Mouse (Mus musculus): Measurements from ENCODE around the gene Sspn. TPM values are rescaled to one million over a fixed set of nuclear protein-coding genes. Genes with fewer than 3 reads are reported as not detected.

Gene Sspn
- polyA plus RNA-seq, 1 experiment from 2014 or later = 1.0 TPM

GRCm38 (mm10) chr6:145990578-145990977 lies 59.1 kb downstream of the Sspn start:
- ATAC-seq = no peak
- Histone ChIP-seq H3K9ac (no peak overlapping the region), H3K4me2 (no peak overlapping the region), H3K9me3 (replicated peaks) (no peaks in the 10 kb centered on the region), H3K36me3 (no peaks in the 10 kb centered on the region), H3K27me3 (replicated peaks) (no peaks in the 10 kb centered on the region), H3K27ac (no peak overlapping the region), H3K4me1 (no peaks in the 10 kb centered on the region), H3K4me3 (no peak overlapping the region)
- 47% methylated on average over 1 of the region's 1 CpGs for WGBS (ENCODE audit: insufficient replicate concordance)

- WGBS (ENCODE audit: insufficient replicate concordance) = 64% methylated on average over 11 of the region's 11 CpGs
- no peaks in the 10 kb centered on the region for H3K27me3 ChIP-seq (replicated peaks)
- no peak overlapping the region for H3K4me2 ChIP-seq
- H3K9ac ChIP-seq = no peak overlapping the region
- H3K9me3 ChIP-seq (replicated peaks) = no peaks in the 10 kb centered on the region
- no peak overlapping the region for H3K4me3 ChIP-seq
- no peak overlapping the region for H3K27ac ChIP-seq
- no peak for ATAC-seq
- H3K36me3 ChIP-seq = no peaks in the 10 kb centered on the region
- no peaks in the 10 kb centered on the region for H3K4me1 ChIP-seq
Observed at GRCm38 (mm10) chr6:145992526-145992925, 61.1 kb downstream of the Sspn start.

GRCm38 (mm10) chr6:145992985-145993384 lies 61.5 kb downstream of the Sspn start:
- ATAC-seq = no peak
- WGBS (ENCODE audit: insufficient replicate concordance) = 75% methylated on average over 10 of the region's 10 CpGs
- no peak overlapping the region for H3K27ac ChIP-seq
- no peaks in the 10 kb centered on the region for H3K36me3 ChIP-seq
- no peak overlapping the region for H3K4me2 ChIP-seq
- no peak overlapping the region for H3K9ac ChIP-seq
- no peak overlapping the region for H3K4me3 ChIP-seq
- no peaks in the 10 kb centered on the region for H3K9me3 ChIP-seq (replicated peaks)
- no peaks in the 10 kb centered on the region for H3K27me3 ChIP-seq (replicated peaks)
- H3K4me1 ChIP-seq = no peaks in the 10 kb centered on the region

GRCm38 (mm10) chr6:145998314-145999007 lies 67.0 kb downstream of the Sspn start:
- no peak for ATAC-seq
- Histone ChIP-seq H3K36me3 (no peaks in the 10 kb centered on the region), H3K9ac (no peak overlapping the region), H3K9me3 (replicated peaks) (no peaks in the 10 kb centered on the region), H3K4me3 (no peak overlapping the region), H3K27ac (no peak overlapping the region), H3K4me1 (no peaks in the 10 kb centered on the region), H3K27me3 (replicated peaks) (no peaks in the 10 kb centered on the region), H3K4me2 (no peak overlapping the region)
- WGBS (ENCODE audit: insufficient replicate concordance) = 40% methylated on average over 13 of the region's 13 CpGs

GRCm38 (mm10) chr6:146000767-146001166 lies 69.3 kb downstream of the Sspn start:
- ATAC-seq = no peak
- Histone ChIP-seq H3K9ac (no peak overlapping the region), H3K36me3 (no peaks in the 10 kb centered on the region), H3K27ac (no peak overlapping the region), H3K4me3 (no peak overlapping the region), H3K4me2 (no peak overlapping the region), H3K27me3 (replicated peaks) (no peaks in the 10 kb centered on the region), H3K9me3 (replicated peaks) (no peaks in the 10 kb centered on the region), H3K4me1 (no peaks in the 10 kb centered on the region)
- WGBS (ENCODE audit: insufficient replicate concordance) = 65% methylated on average over 1 of the region's 1 CpGs

GRCm38 (mm10) chr6:146001396-146002191 lies 70.2 kb downstream of the Sspn start:
- ATAC-seq = no peak
- Histone ChIP-seq H3K4me1 (no peaks in the 10 kb centered on the region), H3K9ac (no peak overlapping the region), H3K27me3 (replicated peaks) (no peaks in the 10 kb centered on the region), H3K4me2 (no peak overlapping the region), H3K9me3 (replicated peaks) (no peaks in the 10 kb centered on the region), H3K27ac (no peak overlapping the region), H3K4me3 (no peak overlapping the region), H3K36me3 (no peaks in the 10 kb centered on the region)
- WGBS (ENCODE audit: insufficient replicate concordance) = 76% methylated on average over 22 of the region's 22 CpGs

GRCm38 (mm10) chr6:146004174-146004601 lies 72.7 kb downstream of the Sspn start:
- ATAC-seq = no peak
- H3K4me1 ChIP-seq = no peaks in the 10 kb centered on the region
- no peak overlapping the region for H3K27ac ChIP-seq
- H3K4me3 ChIP-seq = no peak overlapping the region
- H3K27me3 ChIP-seq (replicated peaks) = no peaks in the 10 kb centered on the region
- H3K36me3 ChIP-seq = no peaks in the 10 kb centered on the region
- H3K9me3 ChIP-seq (replicated peaks) = no peaks in the 10 kb centered on the region
- H3K4me2 ChIP-seq = no peak overlapping the region
- 63% methylated on average over 3 of the region's 3 CpGs for WGBS (ENCODE audit: insufficient replicate concordance)
- no peak overlapping the region for H3K9ac ChIP-seq

GRCm38 (mm10) chr6:146005129-146005886 lies 73.9 kb downstream of the Sspn start:
- 67% methylated on average over 11 of the region's 11 CpGs for WGBS (ENCODE audit: insufficient replicate concordance)
- no peak overlapping the region for H3K9ac ChIP-seq
- H3K4me1 ChIP-seq = no peaks in the 10 kb centered on the region

GRCm38 (mm10) chr6:146005935-146006564 lies 74.6 kb downstream of the Sspn start:
- H3K9ac ChIP-seq = no peak overlapping the region
- H3K4me2 ChIP-seq = no peak overlapping the region
- H3K27ac ChIP-seq = no peak overlapping the region
- no peaks in the 10 kb centered on the region for H3K9me3 ChIP-seq (replicated peaks)
- ATAC-seq = no peak
- H3K4me3 ChIP-seq = no peak overlapping the region
- no peaks in the 10 kb centered on the region for H3K36me3 ChIP-seq
- peaks cover 7% of the 10 kb centered on the region; the same call in 1 of the 2 replicates for H3K27me3 ChIP-seq (replicated peaks)
- WGBS (ENCODE audit: insufficient replicate concordance) = 40% methylated on average over 3 of the region's 3 CpGs
- no peaks in the 10 kb centered on the region for H3K4me1 ChIP-seq

More at GRCm38 (mm10) chr6:146005129-146005886, 73.9 kb downstream of the Sspn start:
- Histone ChIP-seq H3K27ac (no peak overlapping the region), H3K9me3 (replicated peaks) (no peaks in the 10 kb centered on the region), H3K4me2 (no peak overlapping the region), H3K36me3 (no peaks in the 10 kb centered on the region), H3K27me3 (replicated peaks) (peaks cover 4% of the 10 kb centered on the region; the same call in 1 of the 2 replicates), H3K4me3 (no peak overlapping the region)
- ATAC-seq = no peak

- no peak overlapping the region for H3K27ac ChIP-seq
- no peak for ATAC-seq
- no peaks in the 10 kb centered on the region for H3K9me3 ChIP-seq (replicated peaks)
- H3K4me1 ChIP-seq = no peaks in the 10 kb centered on the region
- H3K4me3 ChIP-seq = no peak overlapping the region
- H3K4me2 ChIP-seq = no peak overlapping the region
- no peaks in the 10 kb centered on the region for H3K36me3 ChIP-seq
- WGBS (ENCODE audit: insufficient replicate concordance) = 60% methylated on average over 3 of the region's 3 CpGs
- H3K9ac ChIP-seq = no peak overlapping the region
- peaks cover 7% of the 10 kb centered on the region; the same call in 1 of the 2 replicates for H3K27me3 ChIP-seq (replicated peaks)
Observed at GRCm38 (mm10) chr6:146006753-146007152, 75.3 kb downstream of the Sspn start.

GRCm38 (mm10) chr6:146008450-146008981 lies 77.1 kb downstream of the Sspn start:
- Histone ChIP-seq H3K27me3 (replicated peaks) (peaks cover 7% of the 10 kb centered on the region; the same call in 1 of the 2 replicates), H3K4me2 (no peak overlapping the region), H3K9ac (no peak overlapping the region), H3K9me3 (replicated peaks) (no peaks in the 10 kb centered on the region), H3K27ac (no peak overlapping the region), H3K36me3 (no peaks in the 10 kb centered on the region), H3K4me1 (no peaks in the 10 kb centered on the region), H3K4me3 (no peak overlapping the region)
- 41% methylated on average over 5 of the region's 5 CpGs for WGBS (ENCODE audit: insufficient replicate concordance)
- ATAC-seq = no peak
